Mouse (Mus musculus) c-Kit-positive CD71-positive TER-119-negative erythroid progenitor cells, embryonic 14.5 days (primary cell): Measurements from ENCODE around the gene Rab35.

ENCODE experiments used
- DNase-seq: peaks from one replicate; pipeline ENCODE4 v3.0.0-alpha.2; 2013; ENCODE audit warnings: low read depth

Rab35 gene

GRCm38 (mm10) chr5:115649699-115650098 is 18.0 kb downstream of the Rab35 start:
- no peak for DNase-seq

- DNase-seq: no peak
Measured at GRCm38 (mm10) chr5:115650885-115651284, 19.2 kb downstream of the Rab35 start.

DNA sequence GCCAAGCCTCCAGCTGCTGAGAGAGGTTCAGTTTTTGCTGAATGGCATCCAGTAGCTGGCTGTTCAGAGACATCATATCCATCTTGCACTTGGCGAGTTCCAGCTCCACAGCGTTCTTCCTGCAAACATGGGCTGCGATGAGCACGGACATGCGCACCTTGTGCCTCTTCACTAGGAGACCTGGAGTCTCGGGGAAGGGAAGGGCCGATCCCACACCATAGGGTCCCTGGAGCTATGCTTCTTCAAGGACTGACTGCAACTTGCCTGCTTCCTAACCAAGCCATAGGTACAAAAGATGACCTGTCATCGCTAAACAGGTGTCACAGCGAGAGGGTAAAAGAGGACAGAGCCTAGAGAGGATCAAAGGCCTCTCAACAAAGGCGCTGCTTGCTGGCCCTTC is 20.1 kb downstream of the Rab35 start:
- no peak for DNase-seq

DNA sequence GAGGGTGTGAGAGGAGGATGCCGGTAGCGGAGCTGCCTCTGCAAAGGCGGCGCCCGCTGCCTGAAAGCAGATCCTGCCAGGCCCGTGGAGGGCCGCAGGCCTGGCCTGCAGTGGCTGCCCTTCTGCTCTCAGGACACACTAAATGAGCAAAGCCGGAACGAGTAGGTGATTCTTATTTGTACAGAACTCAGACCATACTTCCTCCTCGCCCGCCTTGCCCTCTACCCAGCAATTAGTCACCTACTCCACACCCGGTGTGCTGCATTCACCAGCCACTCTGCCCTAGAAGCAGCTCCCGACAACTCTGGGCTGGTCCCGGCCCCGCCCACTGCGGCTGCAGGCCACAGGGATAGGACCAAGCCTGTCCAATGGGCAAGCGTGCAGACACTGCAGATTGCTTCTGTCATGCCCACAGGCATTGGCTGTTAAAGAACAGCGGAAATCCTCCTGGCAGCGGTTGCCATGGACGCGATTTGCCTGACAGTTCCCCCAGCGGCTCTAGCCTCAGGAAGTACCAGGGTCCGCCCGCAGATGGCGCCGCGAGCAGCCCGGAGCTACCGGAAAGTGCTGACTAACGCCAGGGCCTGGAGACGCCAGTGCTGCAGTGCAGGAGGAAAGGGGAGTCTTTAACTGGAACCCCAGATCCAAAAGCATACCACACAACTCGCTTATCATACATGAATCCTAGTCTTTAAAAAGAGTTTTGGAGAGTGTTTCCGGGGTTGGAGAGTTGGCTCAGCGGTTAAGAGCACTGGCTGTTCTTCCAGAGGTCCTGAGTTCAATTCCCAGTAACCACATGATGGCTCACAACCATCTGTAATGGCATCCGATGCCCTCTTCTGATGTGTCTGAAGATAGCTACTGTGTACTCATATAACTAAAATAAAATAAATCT is 21.2 kb downstream of the Rab35 start:
- peak; percentile 98 for DNase-seq

- no peak for DNase-seq
Measured at GRCm38 (mm10) chr5:115653776-115654175, 22.1 kb downstream of the Rab35 start.

- DNase-seq: no peak
Measured at GRCm38 (mm10) chr5:115656677-115657076, 25.0 kb downstream of the Rab35 start.

- no peak for DNase-seq
Measured at GRCm38 (mm10) chr5:115657234-115657633, 25.5 kb downstream of the Rab35 start.

DNA sequence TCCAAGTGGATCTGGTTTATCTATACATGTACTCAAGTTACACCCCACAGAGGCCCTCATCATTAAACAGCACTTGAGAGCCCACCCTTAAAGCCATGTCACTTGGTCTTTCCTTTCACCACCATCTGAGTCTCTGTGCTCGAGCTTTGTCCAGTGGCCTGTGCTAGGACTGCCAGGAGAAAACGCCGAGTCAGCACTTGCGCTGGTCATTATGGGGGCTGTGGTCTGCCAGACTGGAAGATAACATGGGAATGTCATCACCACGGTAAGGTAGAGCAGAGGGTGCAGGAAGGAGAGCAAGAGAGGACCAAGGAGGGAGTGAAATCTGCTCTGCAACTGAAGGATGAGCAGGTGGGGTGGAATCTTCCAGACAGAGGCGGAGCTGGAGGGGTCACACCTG is 26.6 kb downstream of the Rab35 start:
- no peak for DNase-seq

DNA sequence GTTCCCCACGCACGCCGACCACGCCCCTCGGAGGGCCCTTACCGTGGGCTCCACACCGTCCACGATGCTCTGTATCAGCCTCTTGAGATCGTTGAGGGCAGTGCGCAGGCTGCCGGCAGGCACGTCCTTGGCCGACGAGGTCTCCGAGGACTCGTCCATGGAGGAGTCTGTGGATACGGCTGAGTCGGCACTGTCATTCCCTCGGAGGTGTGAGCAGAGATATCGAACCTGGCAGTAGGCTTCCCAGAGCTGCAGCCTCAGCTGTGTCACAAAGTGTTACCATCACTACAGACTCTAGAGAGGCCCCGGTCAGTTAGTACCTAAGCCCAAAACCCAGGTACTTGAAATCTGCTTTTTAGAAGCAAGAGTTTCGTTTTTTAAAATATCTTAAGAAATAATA is 30.9 kb downstream of the Rab35 start:
- no peak for DNase-seq

GRCm38 (mm10) chr5:115666366-115667065 is 34.8 kb downstream of the Rab35 start:
- DNase-seq: no peak

- no peak for DNase-seq
Measured at GRCm38 (mm10) chr5:115667210-115667609, 35.5 kb downstream of the Rab35 start.

GRCm38 (mm10) chr5:115667894-115668293 is 36.2 kb downstream of the Rab35 start:
- no peak for DNase-seq

GRCm38 (mm10) chr5:115668986-115669385 is 37.3 kb downstream of the Rab35 start:
- DNase-seq: no peak

GRCm38 (mm10) chr5:115669974-115670373 is 38.3 kb downstream of the Rab35 start:
- no peak for DNase-seq

DNA sequence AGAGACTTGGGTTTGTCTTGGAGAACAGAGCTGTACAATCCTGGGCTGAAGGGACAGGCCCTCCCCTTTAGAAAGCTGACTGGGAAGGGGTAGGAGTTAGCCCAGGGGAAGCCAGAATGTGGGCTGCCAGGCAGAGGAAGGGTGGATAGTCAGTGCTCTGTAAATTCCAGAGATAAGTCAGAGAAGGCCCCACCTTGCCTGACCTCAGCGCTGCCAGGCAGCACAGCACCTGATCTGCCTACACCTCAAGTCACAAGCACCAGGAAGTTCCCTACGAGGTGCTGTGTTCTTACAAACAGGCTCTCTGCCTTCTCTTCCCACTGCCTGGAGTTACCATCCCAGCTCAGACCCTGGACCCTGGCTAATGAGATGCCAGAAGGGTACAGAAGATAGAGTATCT is 38.7 kb downstream of the Rab35 start:
- DNase-seq: no peak

DNA sequence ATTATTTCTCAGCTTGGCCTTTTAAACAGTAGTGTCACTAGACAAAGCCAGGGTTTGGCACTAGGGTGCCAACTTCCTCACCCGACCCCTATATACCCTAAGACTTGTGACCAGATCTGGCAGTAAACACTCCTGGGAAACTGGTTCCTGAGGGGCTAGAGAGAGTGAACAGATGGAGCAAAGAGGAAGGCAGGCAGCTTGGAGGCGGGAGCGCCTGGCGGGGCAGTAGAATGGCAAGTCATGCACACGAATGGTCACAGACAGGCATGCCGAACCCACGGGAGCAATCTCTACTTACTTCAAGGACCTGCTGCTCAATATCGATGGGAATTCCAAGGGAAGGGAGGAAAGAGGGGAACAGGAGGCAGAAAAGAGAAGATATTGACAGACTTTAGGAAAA is 40.1 kb downstream of the Rab35 start:
- no peak for DNase-seq

DNA sequence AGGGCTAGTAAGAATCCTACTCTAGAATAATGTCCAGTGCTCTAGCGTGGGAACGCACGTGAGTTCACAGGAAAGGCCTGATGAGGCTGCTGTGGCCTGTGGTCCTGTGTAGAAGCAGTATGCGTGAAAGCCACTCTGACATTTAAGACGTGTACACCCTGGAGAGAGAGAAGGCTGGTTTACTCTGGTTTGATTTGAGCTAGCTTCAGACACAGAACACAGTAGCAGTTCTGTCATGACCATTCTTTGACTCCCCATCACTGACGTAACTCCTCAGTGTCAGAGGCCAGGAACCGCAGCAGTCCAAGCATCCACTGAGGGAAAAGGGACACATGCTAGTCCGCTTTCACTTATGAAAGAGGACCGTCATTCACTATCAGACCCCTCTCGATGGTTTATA is 53.4 kb downstream of the Rab35 start:
- no peak for DNase-seq

- no peak for DNase-seq
Measured at GRCm38 (mm10) chr5:115686716-115687115, 55.0 kb downstream of the Rab35 start.

GRCm38 (mm10) chr5:115693271-115693670 is 61.6 kb downstream of the Rab35 start:
- no peak for DNase-seq

- DNase-seq: no peak
Measured at GRCm38 (mm10) chr5:115695191-115695770, 63.6 kb downstream of the Rab35 start.

- DNase-seq: no peak
Measured at GRCm38 (mm10) chr5:115696811-115697210, 65.1 kb downstream of the Rab35 start.
